Mouse (Mus musculus) natural killer cell, adult 2 months (primary cell): Measurements from ENCODE around the gene Aunip.

Source experiments
- DNase-seq, 2 experiments: peaks; one replicate each; pipeline ENCODE4 v3.0.0; 2022; ENCODE audit warnings: low spot score in 2 of 2

Aunip gene

GRCm38 (mm10) chr4:134510845-134511411 is at the start of gene Aunip:
Gene Aunip (plus strand): TSS chr4:134510999.
- DNase-seq: peak; percentile 68 to 70

DNA sequence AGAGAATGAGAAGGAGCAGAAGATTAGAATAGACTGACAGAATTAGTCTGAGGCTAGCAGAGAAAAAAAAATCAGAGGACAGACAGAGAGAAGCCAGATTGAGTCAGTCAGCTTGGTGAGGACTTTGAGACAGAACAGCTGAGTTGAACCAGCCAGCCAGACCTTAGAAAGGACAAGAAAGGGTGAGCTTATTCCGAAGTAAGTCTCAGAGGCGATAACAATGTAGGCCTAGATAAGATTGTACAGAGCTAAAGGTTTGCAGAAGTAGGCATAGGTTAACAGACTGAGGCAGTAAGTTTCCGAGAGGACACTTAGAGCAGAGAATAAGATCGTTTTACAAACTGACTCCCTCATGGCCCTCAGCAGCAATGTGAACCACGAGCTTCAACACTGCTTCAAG is 49.5 kb upstream of the Aunip start:
- DNase-seq: no peak

DNA sequence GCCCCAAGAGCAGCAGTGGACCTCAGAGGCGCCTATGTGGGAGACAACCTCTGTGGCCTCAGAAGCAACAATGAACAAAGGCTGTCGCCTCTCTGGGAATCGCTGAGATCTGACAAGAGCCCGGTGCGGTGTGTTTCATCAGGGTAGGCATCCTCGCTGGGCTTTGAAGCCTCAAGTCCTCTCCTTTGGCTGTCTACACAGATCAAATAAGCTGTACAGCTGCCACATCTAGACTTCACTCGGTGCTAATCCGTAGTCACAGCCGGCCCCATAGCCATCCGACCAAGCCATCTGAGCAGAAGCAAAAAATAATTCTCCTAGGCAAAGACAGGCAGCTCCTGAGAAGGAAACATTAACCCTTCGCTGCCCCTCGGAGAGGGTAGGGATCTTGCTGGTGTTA is 45.0 kb upstream of the Aunip start:
- DNase-seq: no peak

GRCm38 (mm10) chr4:134466381-134467262 is 44.2 kb upstream of the Aunip start:
- DNase-seq: no peak

- DNase-seq: no peak
Measured at GRCm38 (mm10) chr4:134467435-134468214, 43.2 kb upstream of the Aunip start.

GRCm38 (mm10) chr4:134468215-134468575 is 42.6 kb upstream of the Aunip start, which contains the start of gene Stmn1:
Gene Stmn1 (plus strand): TSS chr4:134468320.
- peak; percentile 88 to 91 for DNase-seq

DNA sequence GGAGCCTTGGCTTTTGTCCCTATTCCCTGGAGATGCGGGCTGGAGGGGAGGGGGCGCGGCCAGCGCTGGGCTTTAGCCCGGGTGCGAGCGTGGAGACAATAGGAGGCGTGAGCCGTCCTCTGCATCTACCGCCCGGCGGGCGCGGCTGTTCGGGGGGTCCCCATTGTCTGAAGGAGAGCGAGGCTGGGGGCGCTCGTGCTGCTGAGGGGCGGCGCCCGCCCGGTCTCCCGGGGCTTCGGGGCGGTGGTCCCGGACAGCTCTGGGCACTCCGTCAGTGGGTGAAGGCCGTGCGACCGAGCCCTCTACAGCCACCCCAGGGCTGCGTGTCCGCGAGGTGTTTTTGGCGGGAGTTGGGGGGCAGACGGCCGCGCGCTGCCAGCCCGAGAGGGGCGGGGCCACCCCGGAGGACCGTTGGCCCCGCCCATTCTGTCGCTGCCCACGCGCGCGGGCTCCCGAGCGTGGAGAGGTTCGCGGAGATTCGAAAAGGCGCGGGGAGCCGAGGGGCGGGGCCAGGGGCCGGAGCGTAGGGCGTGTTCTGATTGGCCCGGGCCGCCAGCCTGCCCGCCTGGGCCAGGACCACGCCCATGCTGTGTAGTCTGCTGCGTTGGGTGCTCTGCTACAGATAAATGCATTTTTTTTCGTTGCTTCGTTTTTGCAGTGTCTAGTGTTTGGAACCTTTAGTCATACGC is 42.1 kb upstream of the Aunip start:
- peak; percentile 92 to 95 for DNase-seq

DNA sequence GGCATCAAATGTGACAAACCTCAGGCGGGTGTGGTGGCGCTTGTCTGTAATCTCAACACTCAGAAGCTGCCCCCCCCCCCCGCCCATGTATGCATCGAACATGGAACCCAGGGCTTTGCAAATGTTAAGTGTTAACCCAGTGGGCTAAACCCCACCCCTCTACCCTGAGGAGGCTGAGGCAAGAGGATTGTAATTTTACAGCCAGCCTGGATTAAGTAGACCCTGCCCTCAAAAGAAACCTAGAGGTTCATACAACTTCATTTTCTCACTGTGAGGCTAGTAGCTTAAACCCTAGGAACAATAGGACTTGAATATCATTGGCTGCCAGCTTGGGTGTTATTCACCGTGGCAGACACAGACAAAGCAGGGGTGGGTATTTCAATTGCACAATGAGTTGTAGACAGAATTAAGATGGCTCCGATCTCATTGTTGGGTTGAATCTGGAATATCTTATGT is 41.4 kb upstream of the Aunip start:
- no peak for DNase-seq

- no peak for DNase-seq
Measured at GRCm38 (mm10) chr4:134469985-134470384, 40.8 kb upstream of the Aunip start.

DNA sequence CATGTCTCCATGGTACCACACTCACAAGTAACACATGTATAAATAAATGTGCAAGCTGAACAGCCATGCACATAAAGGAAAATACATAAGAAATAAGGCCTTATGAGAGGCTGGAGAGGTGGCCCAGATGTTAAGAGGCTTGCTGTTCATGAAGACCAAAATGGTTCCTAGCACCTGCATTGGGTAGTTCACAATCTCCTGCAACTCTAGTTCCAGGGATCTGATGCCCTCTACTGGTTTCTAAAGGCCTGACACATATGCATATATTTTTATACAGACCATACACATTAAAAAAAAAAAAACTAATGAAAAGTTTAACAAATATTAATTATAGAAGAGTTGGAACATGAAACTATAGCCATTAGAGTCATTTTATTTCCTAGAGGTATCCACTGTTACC is 39.3 kb upstream of the Aunip start:
- no peak for DNase-seq

GRCm38 (mm10) chr4:134473764-134474163 is 37.0 kb upstream of the Aunip start:
- DNase-seq: no peak

DNA sequence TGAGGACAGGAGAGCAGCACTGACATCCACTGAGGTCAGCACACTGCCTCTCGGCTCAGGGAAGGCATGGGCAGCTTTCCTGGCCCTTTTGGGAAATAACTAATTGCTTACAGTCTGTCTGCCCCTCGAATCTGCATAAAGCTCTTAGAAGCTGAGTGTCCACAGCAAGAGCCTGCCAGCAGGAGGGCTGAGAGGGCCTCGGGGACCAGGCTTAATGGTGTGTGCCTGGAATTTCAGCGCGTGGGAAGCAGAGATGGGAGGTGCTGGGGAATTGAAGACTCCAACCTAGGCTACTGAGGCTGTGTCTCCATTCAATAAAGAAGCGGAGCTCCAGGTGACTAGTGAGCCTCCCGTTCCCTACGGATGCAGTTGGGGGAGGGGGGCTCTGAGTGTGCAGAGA is 36.6 kb upstream of the Aunip start:
- no peak for DNase-seq

DNA sequence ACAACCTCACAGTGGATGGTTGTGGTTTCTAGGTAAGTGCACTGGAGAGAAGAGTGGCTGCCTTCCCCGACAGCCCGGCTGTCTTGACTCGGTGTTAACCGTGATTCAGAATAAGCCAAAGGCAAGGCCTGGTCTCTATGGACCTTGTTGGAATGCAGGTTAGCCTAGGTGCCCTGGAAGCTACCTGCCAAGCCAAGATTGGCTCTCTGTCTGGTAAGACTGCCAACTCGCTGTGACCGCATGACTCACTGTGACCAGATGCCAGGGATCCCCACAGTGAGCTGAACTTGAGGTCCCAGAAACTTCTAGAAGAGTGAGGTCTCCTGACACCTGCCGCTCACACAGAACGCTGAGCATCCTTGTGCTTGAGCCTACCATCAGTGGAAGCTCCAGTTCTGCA is 33.9 kb upstream of the Aunip start:
- DNase-seq: no peak

GRCm38 (mm10) chr4:134478031-134478430 is 32.8 kb upstream of the Aunip start:
- DNase-seq: peak; percentile 89 to 93

DNA sequence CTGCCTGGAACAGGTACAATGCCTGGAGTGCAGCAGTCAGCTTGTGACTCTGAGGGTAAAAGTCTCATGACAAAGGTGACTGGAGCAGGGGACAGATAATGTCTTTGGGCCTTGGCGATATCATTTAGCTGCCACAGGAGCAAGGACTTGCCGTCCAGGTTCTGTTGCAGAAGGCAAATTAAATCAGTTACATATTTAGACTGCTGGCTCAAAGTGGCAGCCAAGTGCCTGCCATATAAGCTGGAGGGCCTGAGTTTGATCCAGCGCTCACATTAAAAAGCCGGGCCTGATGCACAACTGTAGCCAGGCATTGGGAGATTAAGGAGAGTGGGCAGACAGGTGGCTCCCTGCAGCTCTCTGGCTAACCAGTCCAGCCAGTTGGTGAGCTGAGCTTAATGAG is 31.0 kb upstream of the Aunip start:
- DNase-seq: no peak

DNA sequence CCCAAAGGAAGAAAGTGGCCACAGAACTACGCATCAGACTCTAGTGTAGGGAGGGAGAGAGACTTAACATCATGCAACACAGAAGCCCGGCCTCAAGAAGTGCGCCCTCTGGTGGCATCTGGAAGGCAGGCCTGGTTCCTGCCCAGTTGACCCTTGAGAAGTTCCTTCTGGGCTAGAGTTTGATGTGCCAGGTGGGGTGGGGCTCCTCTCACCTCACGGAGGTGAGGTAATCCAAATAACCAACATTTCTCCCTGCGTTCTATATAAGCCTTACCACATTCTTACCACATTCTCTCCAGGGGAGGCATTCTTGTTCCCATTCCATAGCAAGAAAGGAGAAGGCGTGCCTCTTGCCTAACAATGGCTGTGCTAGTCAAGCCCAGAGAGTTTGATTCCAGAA is 29.9 kb upstream of the Aunip start:
- peak; percentile 78 to 80 for DNase-seq

DNA sequence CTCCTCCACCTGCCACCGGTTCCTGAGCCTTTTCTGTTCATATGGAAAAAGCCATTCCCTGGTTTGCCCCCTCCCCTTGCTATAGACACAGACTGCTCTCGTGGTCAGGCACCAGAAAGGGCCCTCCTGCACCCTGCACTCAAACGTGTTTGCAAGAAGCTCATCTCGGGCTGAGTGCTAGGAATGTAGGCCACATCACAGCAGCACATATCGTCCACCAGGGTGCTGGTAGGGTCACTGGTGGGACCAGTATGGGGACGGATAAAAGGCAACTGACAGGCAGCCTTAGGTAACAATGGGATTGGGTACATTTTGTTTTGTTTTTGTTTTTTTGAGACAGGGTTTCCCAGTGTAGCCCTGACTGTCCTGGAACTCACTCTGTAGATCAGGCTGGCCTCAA is 29.5 kb upstream of the Aunip start:
- no peak for DNase-seq

DNA sequence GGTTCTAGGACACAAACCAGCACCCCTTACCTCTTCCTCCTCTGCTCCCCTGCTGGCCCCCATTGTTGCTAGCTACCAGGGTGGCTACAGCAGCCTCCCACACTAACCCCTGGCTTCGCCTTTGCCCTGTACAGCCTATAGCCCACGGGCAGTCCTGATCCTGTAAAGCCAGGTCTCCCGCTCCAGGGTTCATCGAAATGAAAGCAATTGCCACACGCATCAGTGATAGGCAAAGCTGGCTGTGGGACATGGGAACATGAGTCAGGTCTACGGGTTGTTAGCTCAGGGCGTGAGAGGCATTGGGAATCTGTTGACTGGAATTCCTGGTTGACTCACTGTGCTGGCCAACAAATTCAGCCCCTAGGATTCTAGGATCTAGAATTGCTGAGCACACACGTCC is 28.4 kb upstream of the Aunip start:
- no peak for DNase-seq

- no peak for DNase-seq
Measured at GRCm38 (mm10) chr4:134483078-134483688, 27.6 kb upstream of the Aunip start.

DNA sequence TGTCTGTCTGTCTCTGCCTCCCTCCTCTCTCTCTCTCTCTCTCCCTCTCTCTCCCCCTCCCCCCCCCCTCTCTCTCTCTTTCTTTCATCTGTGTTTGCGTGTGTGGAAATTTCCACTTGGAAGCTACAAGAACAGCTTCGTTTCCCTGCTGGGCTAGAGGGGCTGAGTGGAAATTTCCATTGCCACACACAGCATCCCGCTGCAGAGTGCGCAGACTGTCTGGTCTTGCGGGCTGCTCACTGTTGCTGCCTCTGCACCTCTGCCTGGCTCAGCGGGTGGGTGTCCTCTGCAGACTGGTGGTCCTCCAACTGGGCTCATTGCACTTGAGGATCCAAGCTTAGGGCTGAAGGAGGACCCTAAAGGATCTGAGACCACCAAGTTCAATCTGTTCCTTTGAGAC is 27.1 kb upstream of the Aunip start:
- DNase-seq: no peak

DNA sequence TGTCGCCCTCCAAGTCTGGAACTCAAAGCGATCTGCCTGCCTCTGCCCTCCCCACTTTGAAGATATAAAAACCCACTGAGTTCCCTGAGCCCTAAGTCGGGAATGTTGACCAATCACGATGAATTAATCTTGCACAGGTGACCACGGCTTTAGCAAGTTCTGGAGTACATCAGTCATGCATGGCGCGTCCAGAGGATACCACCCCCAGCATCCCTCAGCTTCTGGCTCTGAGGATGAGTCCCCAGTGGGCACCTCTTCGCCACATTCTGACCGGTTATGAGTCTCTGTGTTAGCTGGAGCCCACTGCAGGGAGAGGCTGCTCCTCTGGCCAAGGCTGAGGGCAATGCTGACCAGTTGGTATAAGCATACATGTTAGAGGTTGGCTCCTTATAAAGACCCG is 26.6 kb upstream of the Aunip start:
- no peak for DNase-seq
